23 mouse cellular contexts compared by ENCODE assay signal in genomic region chr1:186926950-186927316, GRCm38 (mm10). TPM values are rescaled to one million over a fixed set of nuclear protein-coding genes. Genes with fewer than 3 reads are reported as not detected.
"Had no signal": no experiment of that assay in that cellular context is flagged by ENCODE, and none has a peak within 500 bp of the region (broad histone marks: within the 10 kb centered on the region; RNA-seq: fewer than 3 reads in every experiment).

No protein-coding gene starts in this region.

- H3K4me3 ChIP-seq: kidney, embryonic 15.5 days; limb, embryonic 12.5 days; limb, embryonic 15.5 days had no signal

- H3K4me2 ChIP-seq: kidney, embryonic 15.5 days; limb, embryonic 12.5 days; limb, embryonic 15.5 days; liver, embryonic 11.5 days; lung, embryonic 14.5 days had no signal

- H3K9ac ChIP-seq: kidney, embryonic 15.5 days; limb, embryonic 12.5 days; limb, embryonic 15.5 days; liver, embryonic 14.5 days; liver, postnatal 0 days; lung, embryonic 14.5 days had no signal

- H3K27ac ChIP-seq: kidney, embryonic 15.5 days; limb, embryonic 12.5 days; limb, embryonic 15.5 days; liver, embryonic 14.5 days; macrophage had no signal

- DNase-seq: kidney, adult 11 months; kidney, adult 8-10 months; kidney, postnatal 14 days; kidney, postnatal 4 days; left cerebral cortex, postnatal 4 days; liver, postnatal 0 days; lung, embryonic 14.5 days; thymus, postnatal 25 days had no signal

- ATAC-seq: liver, postnatal 0 days; lung, postnatal 0 days had no signal

- H3K27me3 ChIP-seq: limb, embryonic 12.5 days; limb, embryonic 15.5 days had no signal

- H3K36me3 ChIP-seq: kidney, embryonic 15.5 days; limb, embryonic 12.5 days; limb, embryonic 15.5 days had no signal

- H3K9me3 ChIP-seq: kidney, embryonic 15.5 days; limb, embryonic 12.5 days; limb, embryonic 15.5 days had no signal

RNA-seq across cellular contexts. Expression of gene D1Pas1, which starts 40.3 kb away (rescaled TPM):
- total RNA-seq: layer of hippocampus, adult 18-20 months; layer of hippocampus, postnatal 14 days; megakaryocyte, adult 5-6 weeks had no signal
- polyA plus RNA-seq: liver, embryonic 14.5 days; liver, postnatal 0 days; lung, embryonic 14.5 days; lung, postnatal 0 days; macrophage; neural tube, embryonic 11.5 days; small intestine, adult 2 months; spleen, adult 2 months; stomach, embryonic 16.5 days; thymus, postnatal 0 days had no signal
